Mouse (Mus musculus) retina, postnatal 1 day (tissue): ENCODE measurements at regions not wholly inside any gene's neighbourhood (a gene's known extent, or its start where the extent isn't known, plus 50 kb on each side); places are given as distances from the start of the nearest gene placed in this dataset.
A peak's percentile ranks its signal among the peaks of the same experiment; 100 is the strongest.

Experiments used
- DNase-seq: peaks from one replicate; pipeline ENCODE4 v3.0.0-alpha.2; 2012

DNA sequence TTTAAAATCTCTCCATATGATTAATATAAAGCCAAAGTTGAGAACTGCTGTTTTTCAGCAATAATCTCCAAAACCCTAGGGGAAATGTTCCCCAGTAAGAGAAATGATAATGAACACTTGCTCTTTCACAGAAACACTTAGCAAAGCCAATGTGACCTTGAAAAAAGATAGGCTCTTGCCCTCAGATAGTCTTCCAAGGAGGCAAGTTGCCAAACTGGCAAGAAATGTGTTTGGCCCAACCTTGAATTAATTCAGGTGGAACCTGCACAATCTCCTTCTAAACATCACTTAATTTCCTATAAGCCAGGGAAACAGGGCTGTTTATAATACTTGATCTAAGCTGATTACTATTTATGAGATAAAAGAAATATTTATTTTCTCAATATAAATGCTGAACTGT is 244.0 kb upstream of the Gnaz start:
- DNase-seq = no peak

DNA sequence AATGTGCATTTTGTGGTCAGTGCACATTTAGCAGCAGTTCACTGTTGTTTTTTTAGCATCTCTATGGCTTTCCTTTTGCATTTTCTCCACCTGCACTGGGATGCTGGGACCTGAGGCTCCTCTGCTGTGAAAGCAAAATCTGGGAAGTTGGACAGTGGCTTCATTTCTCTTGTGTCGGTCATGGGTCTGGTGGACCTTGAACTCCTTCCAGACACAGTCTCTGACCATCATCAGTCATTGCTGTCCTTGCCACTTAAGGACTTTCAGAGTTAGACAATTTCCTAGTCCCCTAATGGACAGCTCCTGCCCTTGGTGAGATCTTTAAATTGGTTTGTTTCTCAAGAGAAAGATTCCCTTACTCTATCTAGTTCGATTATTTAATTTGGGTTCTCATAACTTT is 217.5 kb upstream of the Gnaz start:
- DNase-seq = no peak

GRCm38 (mm10) chr10:74750879-74751278 is 216.1 kb upstream of the Gnaz start:
- no peak for DNase-seq

DNA sequence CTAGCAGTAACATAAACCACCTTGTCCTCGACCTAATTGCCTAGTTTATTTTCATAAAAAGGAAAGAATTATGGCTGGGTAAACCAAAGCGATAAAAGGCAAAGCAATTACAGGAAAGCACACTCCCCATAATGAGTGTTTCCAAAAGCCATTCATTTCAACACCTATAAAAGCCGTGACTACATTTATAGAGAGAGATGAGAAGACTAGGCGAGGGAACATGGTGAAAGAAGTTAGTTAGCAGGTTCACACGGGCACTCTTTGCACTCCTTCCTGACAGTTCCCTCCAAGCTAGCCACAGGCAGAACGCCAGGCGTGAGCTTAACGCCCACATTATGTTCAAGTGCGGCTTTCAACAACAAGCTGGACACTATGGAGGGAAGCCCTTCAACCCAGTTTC is 206.2 kb upstream of the Gnaz start:
- no peak for DNase-seq

- DNase-seq = no peak
These were observed 177.7 kb upstream of the Gnaz start for GRCm38 (mm10) chr10:74789245-74789644.

DNA sequence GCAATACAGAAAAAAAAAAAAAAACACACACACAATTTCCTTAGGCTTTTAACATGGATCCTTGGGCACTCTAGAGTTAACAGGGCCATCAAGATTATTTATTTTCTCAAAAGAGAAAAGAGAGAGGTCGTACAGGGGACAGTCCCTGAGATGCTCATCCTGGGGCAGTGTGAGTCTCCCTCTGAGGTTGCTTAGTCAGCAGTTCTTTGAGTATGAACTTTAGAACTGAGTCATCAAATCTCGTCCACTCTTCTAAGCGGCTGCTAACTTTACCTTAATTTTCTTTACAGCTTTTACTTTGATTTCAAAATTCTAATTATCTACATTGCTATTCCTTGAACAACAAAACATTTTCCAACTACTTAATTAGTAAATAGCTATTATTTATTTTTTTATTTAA is 177.0 kb upstream of the Gnaz start:
- no peak for DNase-seq

DNA sequence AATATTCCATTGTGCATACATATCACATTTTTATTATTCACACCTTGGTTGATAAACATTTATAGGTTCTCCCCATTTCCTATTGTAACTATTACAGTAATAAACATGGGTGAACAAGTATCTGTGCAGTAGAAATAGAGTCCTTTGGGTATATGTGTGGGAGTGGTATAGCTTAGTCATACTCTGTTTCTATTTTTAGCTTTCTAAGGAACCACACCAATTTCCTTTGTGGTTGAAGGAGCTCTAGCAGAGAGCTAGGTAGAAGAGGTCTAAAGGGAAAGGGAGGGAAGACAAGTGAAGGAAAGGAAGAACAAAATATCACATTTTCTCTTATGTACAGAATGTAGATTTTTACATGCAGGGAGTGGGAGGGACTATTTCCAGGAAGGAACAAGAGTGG is 143.6 kb upstream of the Gnaz start:
- no peak for DNase-seq

DNA sequence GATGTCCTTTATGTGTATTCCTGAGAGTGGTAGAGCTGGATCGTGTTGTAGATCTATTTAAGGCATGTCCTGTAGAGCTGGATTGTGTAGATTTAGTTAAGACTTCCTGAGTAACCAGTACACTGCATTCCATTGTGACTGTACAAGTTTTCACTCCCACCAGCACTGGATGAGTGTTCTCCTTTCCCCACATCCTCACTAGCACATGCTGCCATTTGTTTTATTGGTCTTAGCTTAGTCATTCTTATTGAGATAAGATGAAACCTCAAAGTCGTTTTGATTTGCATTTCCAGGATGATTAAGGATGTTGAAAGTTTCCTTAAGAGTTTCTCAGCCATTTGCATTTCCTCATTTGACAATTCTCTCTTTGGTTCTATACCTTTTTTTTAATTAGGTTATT is 132.6 kb upstream of the Gnaz start:
- no peak for DNase-seq

GRCm38 (mm10) chr10:74848372-74848771 is 118.6 kb upstream of the Gnaz start:
- DNase-seq = peak; percentile 89

- DNase-seq = peak; percentile 94
These were observed 111.8 kb upstream of the Gnaz start for GRCm38 (mm10) chr10:74854991-74855664.
